Mouse (Mus musculus) liver, embryonic 16.5 days (tissue): Measurements from ENCODE around the gene Psd4. TPM values are rescaled to one million over a fixed set of nuclear protein-coding genes. Genes with fewer than 3 reads are reported as not detected.

Experiments
- ATAC-seq: fragments of 200-750 bp; cut with Nextera tagmentation; 2 replicates; pipeline ENCODE4 v1.8.0; 2017; ENCODE audit warnings: low read depth, mild to moderate bottlenecking, moderate number of reproducible peaks, moderate library complexity
- H3K27ac ChIP-seq: fragments of 300-500 bp; sonication (generic); 2 replicates; pipeline ENCODE4 v1.5.1; 2014; ENCODE audit warnings: mild to moderate bottlenecking, low read length
- H3K27me3 ChIP-seq: fragments of 300-500 bp; sonication (generic); 2 replicates; pipeline ENCODE4 v1.6.1; 2014; ENCODE audit warnings: low read depth, low read length, mixed read lengths; ENCODE audit not compliant: control insufficient read depth, insufficient read depth
- H3K36me3 ChIP-seq: fragments of 300-500 bp; sonication (generic); 2 replicates; pipeline ENCODE4 v1.6.1; 2014; ENCODE audit warnings: mild to moderate bottlenecking; ENCODE audit not compliant: control insufficient read depth, insufficient read depth
- H3K4me1 ChIP-seq: fragments of 300-500 bp; sonication (generic); 2 replicates; pipeline ENCODE4 v1.6.1; 2014; ENCODE audit warnings: low read depth, low read length, mixed read lengths; ENCODE audit not compliant: control insufficient read depth
- H3K4me2 ChIP-seq: fragments of 300-500 bp; sonication (generic); 2 replicates; pipeline ENCODE4 v1.6.1; 2014; ENCODE audit warnings: low read depth, low read length, mixed read lengths
- H3K4me3 ChIP-seq: fragments of 300-500 bp; sonication (generic); 2 replicates; pipeline ENCODE4 v1.5.1; 2014; ENCODE audit warnings: low read depth, mild to moderate bottlenecking, low read length
- H3K9ac ChIP-seq: fragments of 300-500 bp; sonication (generic); 2 replicates; pipeline ENCODE4 v1.6.1; 2014; ENCODE audit warnings: low read depth, low read length
- H3K9me3 ChIP-seq: fragments of 300-500 bp; sonication (generic); replicated peaks from 2 replicates; pipeline ENCODE4 v1.6.1; 2016; ENCODE audit warnings: low read length; ENCODE audit not compliant: control insufficient read depth
- WGBS: fragments of 180-500 bp; shearing (Covaris S2); extraction: QIAGEN DNeasy Blood & Tissue Kit; methylation state at CpG from one replicate; pipeline ENCODE4 v1.1.7; 2014; ENCODE audit not compliant: insufficient replicate concordance; 5-methylcytosine and 5-hydroxymethylcytosine counted together
- polyA plus RNA-seq: library from polyadenylated mRNA; unstranded; fragments of >200 nt; fragmentation: Nextera tagmentation; extraction: Ambion mirVana; gene quantifications from 2 replicates; pipeline ENCODE4 v1.2.1, GENCODE M21; 2015

Psd4 gene
- polyA plus RNA-seq, 1 experiment from 2014 or later: 6.8 TPM

GRCm38 (mm10) chr2:24382456-24383230, 15.3 kb downstream of the Psd4 start:
- H3K9me3 ChIP-seq: no peaks in the 10 kb centered on the region
- no peak for ATAC-seq
- H3K4me2 ChIP-seq: no peak overlapping the region
- H3K36me3 ChIP-seq: no peaks in the 10 kb centered on the region
- H3K9ac ChIP-seq: no peak overlapping the region
- H3K4me1 ChIP-seq: peaks cover 27% of the 10 kb centered on the region
- WGBS: 40% methylated on average over 9 of the region's 9 CpGs
- H3K27ac ChIP-seq: peak overlapping the region; percentile 14; the same call in 1 of the 2 replicates
- H3K4me3 ChIP-seq: no peak overlapping the region
- no peaks in the 10 kb centered on the region for H3K27me3 ChIP-seq

- H3K36me3 ChIP-seq: no peaks in the 10 kb centered on the region
- H3K27me3 ChIP-seq: no peaks in the 10 kb centered on the region
- H3K27ac ChIP-seq: peak overlapping the region; percentile 44
- H3K4me1 ChIP-seq: peaks cover 23% of the 10 kb centered on the region
- H3K9me3 ChIP-seq: no peaks in the 10 kb centered on the region
- H3K4me3 ChIP-seq: no peak overlapping the region
- H3K4me2 ChIP-seq: no peak overlapping the region
- 45% methylated on average over 3 of the region's 3 CpGs for WGBS
- no peak overlapping the region for H3K9ac ChIP-seq
- ATAC-seq: no peak
These were observed 16.3 kb downstream of the Psd4 start for GRCm38 (mm10) chr2:24383636-24384035.

- no peak overlapping the region for H3K4me3 ChIP-seq
- no peaks in the 10 kb centered on the region for H3K36me3 ChIP-seq
- no peak overlapping the region; the same call in 1 of the 2 replicates for H3K9ac ChIP-seq
- H3K27ac ChIP-seq: peak overlapping the region; percentile 81; the same call in 1 of the 2 replicates
- peaks cover 20% of the 10 kb centered on the region for H3K4me1 ChIP-seq
- H3K4me2 ChIP-seq: peak overlapping the region; percentile 66; the same call in 1 of the 2 replicates
- no peak for ATAC-seq
- H3K27me3 ChIP-seq: no peaks in the 10 kb centered on the region
- no peaks in the 10 kb centered on the region for H3K9me3 ChIP-seq
These were observed 17.0 kb downstream of the Psd4 start for GRCm38 (mm10) chr2:24384393-24384792.

DNA sequence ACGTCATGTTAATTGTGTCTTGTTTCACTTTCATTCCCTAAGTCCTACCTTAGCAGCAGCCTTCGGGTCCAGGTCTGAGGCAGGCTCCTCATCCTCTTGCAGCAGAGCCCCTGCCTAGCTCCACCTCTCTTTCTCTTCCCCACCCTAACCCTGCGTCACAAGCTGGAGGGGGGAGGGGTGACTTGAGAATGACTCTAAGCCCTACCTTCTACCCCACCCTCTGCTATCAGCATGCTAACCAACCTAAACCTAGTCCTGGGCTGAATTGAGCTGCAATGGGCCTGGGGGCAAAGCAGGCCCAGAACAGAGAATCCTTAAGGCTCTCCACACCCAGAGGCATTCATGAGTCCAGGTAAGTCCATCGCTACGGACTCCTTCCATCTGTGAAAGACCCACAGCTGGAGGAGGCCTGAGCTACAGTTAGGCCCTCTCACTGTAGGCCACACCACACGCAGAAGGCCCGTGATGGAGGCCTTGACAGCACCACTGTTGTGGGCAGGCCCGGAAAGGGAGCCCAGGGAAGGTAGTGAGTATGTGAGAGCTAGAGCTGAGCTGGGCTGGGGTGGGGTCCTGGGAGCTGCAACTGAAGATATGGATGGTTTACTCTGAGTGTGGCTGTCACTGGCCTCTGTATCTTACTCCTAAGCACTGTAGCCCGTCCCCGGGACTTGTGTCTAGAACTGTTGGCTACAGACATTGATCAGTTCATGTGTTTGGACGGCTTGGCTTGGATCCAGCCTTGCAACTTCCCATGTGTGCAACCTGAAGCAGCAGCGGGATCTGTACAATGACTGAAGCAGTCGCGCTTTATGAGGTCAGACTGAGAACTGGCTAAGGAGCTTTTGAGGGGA, 18.0 kb downstream of the Psd4 start:
- 22% methylated on average over 14 of the region's 14 CpGs for WGBS

DNA sequence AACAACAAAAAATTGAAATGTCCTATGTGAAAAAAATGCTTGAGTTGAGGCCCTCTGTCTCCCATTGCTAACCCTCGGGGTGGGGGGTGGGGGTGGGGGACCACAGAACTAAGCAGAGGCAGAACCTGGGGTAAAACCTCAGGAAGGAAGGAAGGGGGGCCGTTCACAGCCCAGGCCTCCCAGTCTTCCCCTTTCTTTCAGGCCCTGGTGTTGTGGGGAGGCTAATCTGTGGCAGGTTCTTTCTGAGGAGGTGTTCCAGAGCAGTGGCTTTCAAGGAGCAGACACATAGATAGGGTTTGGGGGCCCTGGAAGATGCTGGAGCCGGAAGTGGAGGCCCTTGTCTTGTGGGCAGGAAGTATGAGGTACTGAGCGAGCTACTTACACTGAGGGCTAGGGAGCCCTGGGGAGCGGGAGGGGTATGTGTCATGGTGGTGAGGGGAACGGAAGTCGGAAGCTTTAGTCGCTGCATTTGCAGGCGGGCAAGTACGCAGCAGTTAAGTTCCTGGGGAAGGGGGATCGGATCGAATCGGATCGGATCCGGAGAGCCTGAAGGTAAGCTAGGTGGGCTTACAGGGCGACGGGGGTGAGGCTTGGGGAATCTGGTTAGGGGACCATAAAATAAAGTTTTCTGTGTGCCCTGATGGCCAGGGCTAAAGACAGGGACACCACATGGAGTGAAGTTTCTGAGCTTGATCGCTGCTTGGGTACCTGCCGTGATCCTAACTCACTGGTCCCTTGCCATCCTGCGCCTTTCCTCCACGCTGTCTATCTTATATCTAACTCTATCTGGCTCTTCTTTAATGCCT, 19.0 kb downstream of the Psd4 start:
- peak overlapping the region; percentile 58 for H3K9ac ChIP-seq

More for the DNA sequence above, 18.0 kb downstream of the Psd4 start:
- peak overlapping the region; percentile 81 for H3K27ac ChIP-seq
- no peaks in the 10 kb centered on the region for H3K9me3 ChIP-seq
- no peaks in the 10 kb centered on the region for H3K36me3 ChIP-seq
- H3K4me2 ChIP-seq: peak overlapping the region; percentile 66
- peak; percentile 91 for ATAC-seq
- H3K27me3 ChIP-seq: no peaks in the 10 kb centered on the region
- H3K4me3 ChIP-seq: peak overlapping the region; percentile 59
- peaks cover 20% of the 10 kb centered on the region for H3K4me1 ChIP-seq
- peak overlapping the region; percentile 59 for H3K9ac ChIP-seq

GRCm38 (mm10) chr2:24386964-24387320, 19.6 kb downstream of the Psd4 start:
- H3K27ac ChIP-seq: no peak overlapping the region
- H3K4me1 ChIP-seq: peaks cover 20% of the 10 kb centered on the region
- H3K4me2 ChIP-seq: peak overlapping the region; percentile 66
- no peak for ATAC-seq
- H3K9me3 ChIP-seq: no peaks in the 10 kb centered on the region
- H3K36me3 ChIP-seq: no peaks in the 10 kb centered on the region
- no peaks in the 10 kb centered on the region for H3K27me3 ChIP-seq
- 21% methylated on average over 2 of the region's 2 CpGs for WGBS
- H3K9ac ChIP-seq: peak overlapping the region; percentile 58
- H3K4me3 ChIP-seq: peak overlapping the region; percentile 59

More for the DNA sequence above, 19.0 kb downstream of the Psd4 start:
- Histone ChIP-seq H3K4me1 (peaks cover 20% of the 10 kb centered on the region), H3K9me3 (no peaks in the 10 kb centered on the region), H3K27me3 (no peaks in the 10 kb centered on the region), H3K4me2 (peak overlapping the region; percentile 66), H3K36me3 (no peaks in the 10 kb centered on the region), H3K27ac (peak overlapping the region; percentile 81), H3K4me3 (peak overlapping the region; percentile 59)
- WGBS: 18% methylated on average over 21 of the region's 21 CpGs
- peak; percentile 38 for ATAC-seq

DNA sequence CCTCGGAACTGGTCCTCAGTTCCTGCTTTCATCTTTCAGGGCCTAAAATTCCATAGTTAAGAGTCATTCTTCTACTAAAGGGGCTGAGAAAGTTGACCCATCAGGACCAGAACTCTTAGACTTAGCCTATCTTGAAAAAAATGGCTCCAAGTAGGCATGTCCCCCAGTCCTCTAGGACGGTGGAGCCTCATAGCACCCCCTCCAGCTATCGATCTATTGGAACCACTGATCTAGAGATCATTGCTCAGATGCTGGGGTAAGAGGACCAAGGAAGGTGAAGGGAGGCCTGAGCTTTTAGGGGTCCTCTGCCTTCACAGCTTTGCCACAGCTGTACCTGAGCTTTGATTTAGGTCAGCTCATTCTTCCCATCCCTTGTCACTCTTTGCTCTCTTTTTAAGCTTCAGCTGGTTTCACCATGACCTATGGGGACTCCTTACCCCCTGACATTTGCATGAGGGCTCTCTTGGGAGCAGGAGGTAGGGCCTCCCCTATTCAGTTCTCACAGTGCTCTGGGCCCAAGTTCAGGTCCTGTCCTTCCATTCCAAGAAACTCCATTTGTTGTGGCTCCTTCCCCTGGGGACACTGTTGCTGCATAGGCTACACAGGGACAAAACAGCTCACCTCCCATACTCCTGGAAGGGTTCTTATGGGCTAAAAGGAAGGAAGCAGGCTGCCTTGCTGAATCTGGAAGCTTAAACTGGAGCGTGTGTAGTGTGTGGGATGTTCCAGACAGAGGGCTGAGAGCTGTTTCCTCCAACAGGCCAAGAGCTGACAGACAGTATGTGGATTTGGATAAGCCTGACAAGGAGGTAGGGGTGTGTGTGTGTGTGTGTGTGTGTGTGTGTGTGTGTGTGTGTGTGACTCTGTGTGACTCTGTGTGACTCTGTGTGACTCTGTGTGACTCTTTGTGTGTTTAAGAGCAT, 20.2 kb downstream of the Psd4 start:
- Histone ChIP-seq H3K4me3 (peak overlapping the region; percentile 59), H3K9me3 (no peaks in the 10 kb centered on the region), H3K9ac (no peak overlapping the region; the same call in 1 of the 2 replicates), H3K27ac (no peak overlapping the region), H3K4me1 (peaks cover 20% of the 10 kb centered on the region), H3K27me3 (no peaks in the 10 kb centered on the region), H3K36me3 (no peaks in the 10 kb centered on the region), H3K4me2 (peak overlapping the region; percentile 66)
- ATAC-seq: no peak
- WGBS: 48% methylated on average over 4 of the region's 4 CpGs

GRCm38 (mm10) chr2:24393251-24393650, 25.9 kb downstream of the Psd4 start:
- 62% methylated on average over 2 of the region's 2 CpGs for WGBS
- no peak overlapping the region for H3K4me3 ChIP-seq
- no peak overlapping the region for H3K27ac ChIP-seq
- no peak overlapping the region for H3K9ac ChIP-seq
- no peaks in the 10 kb centered on the region for H3K4me1 ChIP-seq
- H3K4me2 ChIP-seq: no peak overlapping the region
- no peak for ATAC-seq
- H3K27me3 ChIP-seq: no peaks in the 10 kb centered on the region
- no peaks in the 10 kb centered on the region for H3K36me3 ChIP-seq
- H3K9me3 ChIP-seq: no peaks in the 10 kb centered on the region
